Mouse (Mus musculus): Measurements from ENCODE around the gene Got1. TPM values are rescaled to one million over a fixed set of nuclear protein-coding genes. Genes with fewer than 3 reads are reported as not detected.

Gene Got1
- total and polyA plus RNA-seq, 2 experiments from 2014 or later: 344 to 394 TPM

GRCm38 (mm10) chr19:43465076-43465475, 59.3 kb downstream of the Got1 start:
- Histone ChIP-seq H3K4me2 (ENCODE audit: low read depth, low read length) (no peak overlapping the region), H3K27ac (ENCODE audit: low read depth) (no peak overlapping the region), H3K9ac (replicated peaks; ENCODE audit: low read depth, low read length) (no peak overlapping the region), H3K4me3 (ENCODE audit: low read depth, low read length) (no peak overlapping the region), H3K36me3 (replicated peaks; ENCODE audit: control insufficient read depth, insufficient read depth, low read length) (no peaks in the 10 kb centered on the region), H3K9me3 (replicated peaks; ENCODE audit: control insufficient read depth, low read length) (no peaks in the 10 kb centered on the region), H3K4me1 (ENCODE audit: control insufficient read depth, insufficient read depth) (no peaks in the 10 kb centered on the region), H3K27me3 (ENCODE audit: control insufficient read depth, insufficient read depth, low read length) (no peaks in the 10 kb centered on the region)
- DNase-seq (ENCODE audit: low spot score) (no peak), ATAC-seq (ENCODE audit: insufficient read depth, low read depth) (no peak)
- 78% methylated on average over 11 of the region's 11 CpGs for WGBS
- no peak for TF ChIP-seq EP300 (IDR thresholded peaks at IDR 0.05; ENCODE audit: low read depth)
- no peak for TF ChIP-seq CTCF (IDR thresholded peaks at IDR 0.05; ENCODE audit: low read depth)

GRCm38 (mm10) chr19:43464294-43464687, 60.1 kb downstream of the Got1 start:
- WGBS: 75% methylated on average over 3 of the region's 3 CpGs
- Histone ChIP-seq H3K9ac (replicated peaks; ENCODE audit: low read depth, low read length) (no peak overlapping the region), H3K27ac (ENCODE audit: low read depth) (no peak overlapping the region), H3K4me3 (ENCODE audit: low read depth, low read length) (no peak overlapping the region), H3K4me2 (ENCODE audit: low read depth, low read length) (no peak overlapping the region), H3K9me3 (replicated peaks; ENCODE audit: control insufficient read depth, low read length) (no peaks in the 10 kb centered on the region), H3K4me1 (ENCODE audit: control insufficient read depth, insufficient read depth) (no peaks in the 10 kb centered on the region), H3K27me3 (ENCODE audit: control insufficient read depth, insufficient read depth, low read length) (no peaks in the 10 kb centered on the region), H3K36me3 (replicated peaks; ENCODE audit: control insufficient read depth, insufficient read depth, low read length) (no peaks in the 10 kb centered on the region)
- no peak for TF ChIP-seq EP300 (IDR thresholded peaks at IDR 0.05; ENCODE audit: low read depth)
- TF ChIP-seq CTCF (IDR thresholded peaks at IDR 0.05; ENCODE audit: low read depth): no peak
- ATAC-seq (ENCODE audit: insufficient read depth, low read depth) (no peak), DNase-seq (ENCODE audit: low spot score) (no peak)

GRCm38 (mm10) chr19:43463546-43464293, 60.7 kb downstream of the Got1 start:
- DNase-seq (ENCODE audit: low spot score): no peak
- Histone ChIP-seq H3K27me3 (ENCODE audit: control insufficient read depth, insufficient read depth, low read length) (no peaks in the 10 kb centered on the region), H3K4me3 (ENCODE audit: low read depth, low read length) (no peak overlapping the region), H3K36me3 (replicated peaks; ENCODE audit: control insufficient read depth, insufficient read depth, low read length) (no peaks in the 10 kb centered on the region), H3K27ac (ENCODE audit: low read depth) (no peak overlapping the region), H3K9me3 (replicated peaks; ENCODE audit: control insufficient read depth, low read length) (no peaks in the 10 kb centered on the region), H3K9ac (replicated peaks; ENCODE audit: low read depth, low read length) (no peak overlapping the region), H3K4me1 (ENCODE audit: control insufficient read depth, insufficient read depth) (no peaks in the 10 kb centered on the region), H3K4me2 (ENCODE audit: low read depth, low read length) (no peak overlapping the region)
- WGBS: 79% methylated on average over 7 of the region's 7 CpGs
- ATAC-seq (ENCODE audit: insufficient read depth, low read depth): no peak
- TF ChIP-seq EP300 (IDR thresholded peaks at IDR 0.05; ENCODE audit: low read depth): no peak
- no peak for TF ChIP-seq CTCF (IDR thresholded peaks at IDR 0.05; ENCODE audit: low read depth)

- Histone ChIP-seq H3K9ac (replicated peaks; ENCODE audit: low read depth, low read length) (no peak overlapping the region), H3K27me3 (ENCODE audit: control insufficient read depth, insufficient read depth, low read length) (no peaks in the 10 kb centered on the region), H3K4me1 (ENCODE audit: control insufficient read depth, insufficient read depth) (no peaks in the 10 kb centered on the region), H3K36me3 (replicated peaks; ENCODE audit: control insufficient read depth, insufficient read depth, low read length) (no peaks in the 10 kb centered on the region), H3K9me3 (replicated peaks; ENCODE audit: control insufficient read depth, low read length) (no peaks in the 10 kb centered on the region), H3K4me3 (ENCODE audit: low read depth, low read length) (no peak overlapping the region), H3K4me2 (ENCODE audit: low read depth, low read length) (no peak overlapping the region), H3K27ac (ENCODE audit: low read depth) (no peak overlapping the region)
- DNase-seq (ENCODE audit: low spot score) (no peak), ATAC-seq (ENCODE audit: insufficient read depth, low read depth) (no peak)
- WGBS: 83% methylated on average over 3 of the region's 3 CpGs
- no peak for TF ChIP-seq EP300 (IDR thresholded peaks at IDR 0.05; ENCODE audit: low read depth)
- no peak for TF ChIP-seq CTCF (IDR thresholded peaks at IDR 0.05; ENCODE audit: low read depth)
Observed at GRCm38 (mm10) chr19:43462141-43462540, 62.3 kb downstream of the Got1 start.

GRCm38 (mm10) chr19:43460481-43460880, 63.9 kb downstream of the Got1 start:
- H3K27me3 ChIP-seq (ENCODE audit: control insufficient read depth, insufficient read depth, low read length): no peaks in the 10 kb centered on the region
- no peak overlapping the region for H3K4me2 ChIP-seq (ENCODE audit: low read depth, low read length)
- DNase-seq (ENCODE audit: low spot score): no peak
- no peak overlapping the region for H3K4me3 ChIP-seq (ENCODE audit: low read depth, low read length)
- H3K4me1 ChIP-seq (ENCODE audit: control insufficient read depth, insufficient read depth): no peaks in the 10 kb centered on the region
- H3K27ac ChIP-seq (ENCODE audit: low read depth): no peak overlapping the region
- H3K9me3 ChIP-seq (replicated peaks; ENCODE audit: control insufficient read depth, low read length): no peaks in the 10 kb centered on the region
- H3K36me3 ChIP-seq (replicated peaks; ENCODE audit: control insufficient read depth, insufficient read depth, low read length): no peaks in the 10 kb centered on the region
- no peak overlapping the region for H3K9ac ChIP-seq (replicated peaks; ENCODE audit: low read depth, low read length)
- 80% methylated on average over 12 of the region's 12 CpGs for WGBS
- TF ChIP-seq CTCF (IDR thresholded peaks at IDR 0.05; ENCODE audit: low read depth): no peak
- TF ChIP-seq EP300 (IDR thresholded peaks at IDR 0.05; ENCODE audit: low read depth): no peak
- no peak for ATAC-seq (ENCODE audit: insufficient read depth, low read depth)

GRCm38 (mm10) chr19:43459948-43460347, 64.5 kb downstream of the Got1 start:
- WGBS: 44% methylated on average over 4 of the region's 4 CpGs
- no peak overlapping the region for H3K9ac ChIP-seq (replicated peaks; ENCODE audit: low read depth, low read length)

More at GRCm38 (mm10) chr19:43459948-43460347, 64.5 kb downstream of the Got1 start:
- Histone ChIP-seq H3K27me3 (ENCODE audit: control insufficient read depth, insufficient read depth, low read length) (no peaks in the 10 kb centered on the region), H3K4me3 (ENCODE audit: low read depth, low read length) (no peak overlapping the region), H3K4me2 (ENCODE audit: low read depth, low read length) (no peak overlapping the region), H3K36me3 (replicated peaks; ENCODE audit: control insufficient read depth, insufficient read depth, low read length) (no peaks in the 10 kb centered on the region), H3K9me3 (replicated peaks; ENCODE audit: control insufficient read depth, low read length) (no peaks in the 10 kb centered on the region), H3K27ac (ENCODE audit: low read depth) (no peak overlapping the region), H3K4me1 (ENCODE audit: control insufficient read depth, insufficient read depth) (no peaks in the 10 kb centered on the region)
- DNase-seq (ENCODE audit: low spot score) (no peak), ATAC-seq (ENCODE audit: insufficient read depth, low read depth) (no peak)
- TF ChIP-seq CTCF (IDR thresholded peaks at IDR 0.05; ENCODE audit: low read depth) (no peak), EP300 (IDR thresholded peaks at IDR 0.05; ENCODE audit: low read depth) (no peak)

All from heart, postnatal 0 days (tissue).